Mouse (Mus musculus) cerebellum, adult 9-11 months (tissue): ENCODE measurements around the gene Nkain4.
A peak's percentile ranks its signal among the peaks of the same experiment; 100 is the strongest.

Source experiments
- DNase-seq: peaks from one replicate; pipeline ENCODE4 v3.0.0; 2022

The Nkain4 gene

GRCm38 (mm10) chr2:180954061-180955047 lies at the start of gene Nkain4:
Nkain4 (minus strand) TSS chr2:180954699.
- peak; percentile 66 for DNase-seq

DNA sequence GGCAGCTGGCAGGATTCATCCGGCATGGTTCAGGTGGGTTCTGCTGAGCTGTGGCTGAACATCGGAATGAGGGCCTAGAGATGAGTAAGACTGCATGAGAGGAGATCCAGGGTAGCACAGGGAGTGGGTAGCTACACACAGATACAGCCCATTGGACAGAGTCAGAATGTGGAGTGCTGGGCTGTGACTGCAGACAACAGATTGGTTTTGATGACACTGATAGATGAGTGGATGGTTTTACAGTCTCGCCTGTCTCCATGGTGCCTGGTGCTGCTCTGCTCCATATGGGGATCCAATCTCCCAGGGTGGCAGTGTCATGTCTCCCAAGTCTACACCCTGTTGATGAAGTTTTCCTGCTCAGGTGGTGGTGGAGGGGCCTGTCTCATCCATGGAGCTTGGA lies 42.4 kb upstream of the Nkain4 start:
- DNase-seq, result no peak

DNA sequence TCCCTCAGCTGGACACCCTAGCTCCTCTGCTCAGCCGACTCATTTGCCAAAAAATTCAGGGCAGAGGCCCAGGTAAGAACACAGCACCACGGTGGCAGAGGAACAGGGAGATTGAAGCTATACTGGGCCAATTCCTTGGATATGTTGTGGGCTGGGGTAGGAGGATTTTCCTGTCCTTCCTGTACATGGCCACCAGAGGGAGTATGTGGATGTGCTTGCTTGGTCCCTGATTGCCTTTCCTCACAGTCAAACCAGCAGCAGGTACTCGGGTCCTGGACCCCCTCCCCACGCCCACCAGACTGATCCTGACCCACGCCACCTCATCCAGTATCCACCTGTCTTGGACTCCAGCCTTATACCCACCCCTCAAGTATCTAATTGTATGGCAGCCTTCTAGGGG lies 41.9 kb upstream of the Nkain4 start:
- DNase-seq, result peak; percentile 54

GRCm38 (mm10) chr2:180995457-180995856 lies 41.0 kb upstream of the Nkain4 start:
- no peak for DNase-seq

DNA sequence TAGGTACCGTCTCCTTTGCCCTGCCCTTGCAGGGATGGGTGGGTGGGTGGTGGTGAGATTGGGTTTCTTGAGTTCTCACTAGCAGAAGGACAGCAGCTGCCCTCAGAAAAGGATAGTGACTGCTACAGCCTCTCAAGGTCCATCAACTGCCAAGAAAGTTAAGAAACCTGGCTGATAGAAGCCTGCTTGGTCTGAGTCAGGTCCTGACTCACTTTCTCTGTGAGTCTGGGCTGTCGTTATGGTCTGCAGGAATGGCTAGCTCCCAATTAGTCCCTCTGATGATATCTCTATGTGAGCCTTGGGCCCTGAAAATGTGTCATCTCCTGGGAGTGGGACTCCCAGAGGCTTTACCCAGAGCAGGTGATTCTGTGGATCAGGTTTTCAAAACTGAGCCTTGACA lies 39.9 kb upstream of the Nkain4 start:
- no peak for DNase-seq

DNA sequence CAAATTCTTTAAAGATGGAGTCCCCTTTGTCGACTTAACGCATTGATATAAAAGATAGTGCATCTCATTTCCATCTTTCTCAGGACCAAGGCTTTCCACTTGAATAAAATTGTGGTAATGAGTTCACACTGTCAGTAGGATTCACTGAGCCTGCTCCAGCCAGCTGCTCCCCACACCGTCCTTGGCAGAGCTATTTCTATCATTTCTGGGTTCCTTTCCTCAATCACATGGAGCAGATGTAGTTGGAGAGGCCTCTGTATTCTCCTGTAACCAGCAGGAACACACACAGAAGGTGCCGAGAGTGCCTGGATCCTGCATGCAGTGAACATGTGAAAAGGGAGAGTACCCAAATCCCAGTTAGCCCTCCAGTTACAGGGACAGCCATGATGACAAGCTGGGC lies 35.8 kb upstream of the Nkain4 start:
- DNase-seq, result no peak

DNA sequence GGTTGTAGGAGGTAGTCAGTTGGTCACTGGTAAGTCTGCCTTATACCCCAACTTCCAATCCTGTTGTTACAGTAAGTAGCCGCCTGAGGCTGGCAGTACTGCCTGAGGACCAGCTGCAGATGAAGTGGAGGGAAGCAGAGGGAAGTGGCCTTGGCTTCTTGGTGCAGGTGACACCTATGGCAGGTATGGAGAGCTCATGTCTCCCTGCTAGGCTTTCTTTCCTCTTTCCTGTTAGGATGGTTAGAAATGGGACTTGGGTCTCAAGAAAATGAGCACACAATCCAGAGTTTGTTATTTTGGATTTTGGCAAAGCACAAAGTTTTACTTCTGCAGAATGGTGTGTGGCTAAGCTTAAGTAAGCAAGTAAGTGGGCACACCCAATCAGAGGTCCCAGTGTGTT lies 34.4 kb upstream of the Nkain4 start:
- DNase-seq, result no peak

- DNase-seq, result no peak
These were observed 33.9 kb upstream of the Nkain4 start for GRCm38 (mm10) chr2:180988347-180988913.

DNA sequence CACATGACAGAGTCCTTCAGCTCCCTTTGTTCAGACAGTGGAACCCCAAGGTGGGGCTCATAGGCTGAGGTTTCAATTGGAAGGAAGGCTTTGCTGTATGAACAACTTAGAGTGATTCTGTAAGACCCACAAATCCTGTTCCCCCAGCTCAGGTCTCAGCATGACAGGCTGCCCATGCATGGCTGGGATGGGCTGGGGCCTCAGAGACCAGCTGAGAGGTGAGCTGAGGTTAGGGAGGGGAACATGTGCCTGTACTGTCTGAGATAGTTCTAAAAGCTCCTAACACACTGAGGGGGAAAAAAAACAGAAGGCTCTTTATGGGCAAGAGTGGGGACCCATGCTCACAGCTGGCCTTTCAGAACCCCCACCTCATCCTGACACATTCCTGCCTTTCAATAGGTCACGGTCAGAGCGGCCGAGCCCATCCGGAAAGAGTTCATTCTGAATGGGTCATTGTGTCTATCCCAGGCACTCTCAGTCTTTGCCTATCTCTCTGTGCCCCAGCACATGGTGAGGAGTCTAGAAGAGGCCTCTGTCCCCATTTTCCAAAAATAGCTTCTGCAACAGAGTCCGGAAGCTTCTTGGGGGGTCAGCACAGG lies 33.0 kb upstream of the Nkain4 start:
- no peak for DNase-seq

- no peak for DNase-seq
These were observed 32.5 kb upstream of the Nkain4 start for GRCm38 (mm10) chr2:180987001-180987400.

GRCm38 (mm10) chr2:180986449-180986848 lies 31.9 kb upstream of the Nkain4 start, which contains the start of gene Col20a1:
Col20a1 (plus strand) TSS chr2:180986535.
- DNase-seq, result no peak

- DNase-seq, result no peak
These were observed 31.1 kb upstream of the Nkain4 start for GRCm38 (mm10) chr2:180985635-180986034.

DNA sequence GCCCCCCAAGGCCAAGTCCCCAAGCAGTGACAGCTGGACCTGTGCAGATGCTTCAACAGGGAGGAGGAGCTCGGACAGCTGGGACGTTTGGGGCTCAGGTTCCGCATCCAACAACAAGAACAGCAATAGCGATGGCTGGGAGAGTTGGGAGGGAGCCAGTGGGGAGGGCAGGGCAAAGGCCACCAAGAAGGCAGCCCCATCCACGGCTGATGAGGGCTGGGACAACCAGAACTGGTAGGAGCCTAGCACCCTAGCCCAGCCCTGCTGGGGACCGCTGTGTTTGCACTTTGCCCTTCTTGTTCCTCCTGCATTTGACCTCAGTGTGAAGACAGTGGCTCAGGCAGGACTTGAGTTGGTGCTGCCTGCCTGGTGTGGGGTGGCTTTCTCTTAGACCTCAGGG lies 26.6 kb upstream of the Nkain4 start:
- no peak for DNase-seq

GRCm38 (mm10) chr2:180967010-180967763 lies 12.7 kb upstream of the Nkain4 start, which contains the start of gene Arfgap1:
Arfgap1 (plus strand) TSS chr2:180967225.
- DNase-seq, result peak; percentile 95

DNA sequence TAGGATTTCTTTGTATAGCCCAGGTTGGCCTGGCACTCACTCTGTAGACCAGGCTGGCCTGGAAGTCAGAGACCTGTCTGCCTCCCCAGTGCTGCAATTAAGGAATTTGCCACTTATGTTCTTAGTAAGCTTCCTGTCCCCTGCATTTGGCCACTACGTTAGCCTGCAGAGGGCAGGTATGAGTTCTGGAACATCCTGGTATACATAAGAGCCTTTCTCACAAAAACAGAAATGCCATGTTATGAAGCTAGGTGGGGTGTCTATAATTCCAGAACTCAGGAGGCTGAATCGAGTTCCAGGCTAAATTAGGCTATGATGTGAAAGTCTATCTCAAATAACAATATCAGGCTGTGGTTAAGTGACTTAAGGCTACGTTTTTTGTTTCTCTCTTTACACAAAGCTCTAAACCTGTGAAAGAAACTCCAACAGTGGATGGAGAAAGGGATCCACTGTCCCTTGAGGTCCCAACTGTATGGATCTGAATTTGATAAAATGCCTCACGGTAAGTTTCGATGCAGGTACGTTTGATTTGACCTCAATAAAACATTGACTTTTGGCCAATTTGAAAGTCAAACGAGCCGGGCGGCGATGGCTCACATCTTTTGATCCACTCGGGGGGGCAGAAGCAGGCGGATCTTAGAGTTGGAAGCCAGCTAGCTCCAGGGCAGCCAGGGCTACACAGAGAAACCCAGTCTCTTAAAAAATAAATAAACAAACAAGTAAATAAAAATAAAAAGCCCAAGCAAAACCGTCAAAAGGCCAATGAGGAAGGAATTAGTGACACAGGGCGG lies 11.8 kb upstream of the Nkain4 start:
- DNase-seq, result peak; percentile 50

- DNase-seq, result peak; percentile 77
These were observed 9.5 kb upstream of the Nkain4 start for GRCm38 (mm10) chr2:180963956-180964355.

- no peak for DNase-seq
These were observed 8.3 kb upstream of the Nkain4 start for GRCm38 (mm10) chr2:180962616-180963308.

GRCm38 (mm10) chr2:180960187-180960586 lies 5.7 kb upstream of the Nkain4 start:
- no peak for DNase-seq

DNA sequence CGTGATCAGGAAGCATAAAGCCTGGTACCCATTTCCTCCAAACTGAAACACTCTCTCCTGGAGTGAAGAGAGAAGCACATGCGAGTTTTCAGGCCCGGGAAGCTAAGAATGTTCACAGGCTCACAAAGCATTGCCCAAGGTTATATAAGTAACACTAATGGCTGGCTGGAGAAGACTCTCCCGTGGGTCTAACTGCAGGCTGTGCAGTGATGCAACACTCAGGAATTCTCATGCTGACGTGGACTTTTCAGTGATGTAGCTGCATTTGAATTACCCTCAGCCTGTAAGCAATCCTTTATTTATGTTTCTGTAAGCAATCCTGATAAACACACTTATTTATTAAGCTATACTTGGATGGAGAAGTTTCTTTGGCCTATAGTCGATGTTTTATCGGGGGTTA lies 5.1 kb upstream of the Nkain4 start:
- DNase-seq, result no peak

DNA sequence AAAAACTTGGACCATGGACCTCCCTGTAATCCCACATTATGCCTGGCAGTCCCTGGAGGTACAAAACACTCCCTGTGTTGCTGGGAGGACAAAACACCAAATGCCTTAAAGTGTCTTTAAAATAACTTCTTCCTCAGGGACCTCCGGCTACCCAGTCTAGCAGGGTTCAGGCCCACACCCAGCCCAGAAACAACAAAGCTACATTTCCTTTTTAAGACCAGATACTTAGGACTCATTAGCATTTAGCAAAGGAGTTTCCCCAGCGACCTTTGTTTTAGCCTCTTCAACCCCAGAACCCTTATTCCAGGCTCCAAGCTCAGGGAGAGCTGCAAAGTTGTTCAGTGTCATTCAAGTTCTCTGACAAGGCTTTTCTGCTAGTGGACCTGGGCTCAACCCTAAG lies 861 bp downstream of the Nkain4 start:
- no peak for DNase-seq

- DNase-seq, result peak; percentile 50
These were observed 1.7 kb downstream of the Nkain4 start for GRCm38 (mm10) chr2:180952731-180953171.
